Mouse (Mus musculus): ENCODE measurements around the gene Spry2.

DNA sequence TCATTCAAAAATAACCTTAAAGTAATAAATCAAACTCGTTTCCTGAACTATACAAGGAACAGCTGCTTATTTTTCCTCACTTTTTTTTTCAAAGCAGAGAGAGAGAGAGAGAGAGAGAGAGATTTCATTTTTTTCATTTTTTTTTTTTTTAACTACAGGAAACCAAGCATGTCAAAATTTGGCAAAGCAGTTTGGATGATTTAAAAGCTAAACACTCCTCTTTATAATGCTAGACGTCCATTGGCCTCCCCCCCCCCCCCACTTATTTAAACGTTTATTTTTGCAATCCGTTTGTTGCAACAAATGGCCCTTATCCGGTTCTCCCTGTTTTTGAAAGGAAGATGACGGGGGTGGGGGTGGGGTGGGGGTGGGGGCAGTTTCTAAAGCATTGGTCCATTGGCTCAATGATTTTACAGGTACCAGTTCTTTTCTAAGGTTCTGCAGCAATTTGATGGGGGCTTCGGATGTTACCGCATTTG, 24.6 kb upstream of the Spry2 start:
- TF ChIP-seq CTCF (IDR thresholded peaks at IDR 0.05; ENCODE audit: control insufficient read depth, insufficient read depth, insufficient replicate concordance, low read depth, low read length) (no peak), POLR2A (IDR thresholded peaks at IDR 0.05; ENCODE audit: control insufficient read depth, low read depth, low read length) (no peak)
